Comparison of ENCODE assay signal across 2 mouse cellular contexts in the genomic region with DNA sequence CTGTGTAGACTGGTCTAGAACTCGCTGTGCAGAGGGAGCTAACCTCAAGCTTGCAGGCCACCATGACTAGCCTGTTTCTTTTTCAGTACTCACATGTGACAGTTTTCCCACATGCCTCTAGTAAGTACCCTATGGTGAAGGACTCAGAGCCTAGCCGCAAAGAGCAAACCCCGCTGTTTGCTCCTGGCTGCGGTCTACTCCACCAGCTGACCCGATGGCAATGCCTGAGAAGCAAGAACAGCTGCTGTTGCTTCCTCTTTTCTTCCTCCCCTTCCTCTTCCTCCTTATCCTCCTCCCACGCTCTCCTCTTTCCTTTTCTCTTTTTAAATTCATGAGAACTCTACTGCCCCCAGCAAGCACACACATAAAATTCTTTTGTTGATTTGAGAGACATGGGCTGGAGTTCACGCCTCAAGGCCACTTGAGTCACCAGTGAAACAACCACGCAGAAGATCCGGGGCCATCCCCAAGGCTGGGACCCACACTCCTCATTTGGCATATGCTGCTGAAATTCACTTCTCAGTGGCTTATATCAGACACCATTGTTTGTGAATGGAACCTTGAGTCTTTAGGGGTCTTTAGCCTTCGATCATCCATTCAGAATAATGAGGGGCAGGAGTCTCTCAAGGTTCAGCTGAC.
A peak's percentile ranks its signal among the peaks of the same experiment; 100 is the strongest.
TF ChIP-seq lines count a peak whose summit lies in the region.

No protein-coding gene starts in this region.

TF ChIP-seq in CH12.LX, 34 proteins besides CTCF, POLR2A, EP300 and RAD21:
- TF ChIP-seq NELFE (IDR thresholded peaks at IDR 0.05; ENCODE audit: low read depth, low read length) (no peak), MXI1 (IDR thresholded peaks at IDR 0.05; ENCODE audit: low read depth, low read length) (no peak), UBTF (IDR thresholded peaks at IDR 0.05; ENCODE audit: low read depth, low read length) (no peak), MAFK (IDR thresholded peaks at IDR 0.05; ENCODE audit: insufficient replicate concordance, low read length) (no peak), IRF4 (IDR thresholded peaks at IDR 0.05; ENCODE audit: low read depth, low read length) (peak; percentile 58), SIN3A (IDR thresholded peaks at IDR 0.05; ENCODE audit: low read length) (peak; percentile 61; the same call in 1 of the 2 replicates), BHLHE40 (IDR thresholded peaks at IDR 0.05; ENCODE audit: low read depth, low read length) (peak; percentile 77), TCF12 (IDR thresholded peaks at IDR 0.05; ENCODE audit: low read depth, low read length) (peak; percentile 84), TBP (conservative IDR thresholded peaks at IDR 0.05; ENCODE audit: low read depth, low read length) (0 out of 2 replicates have a peak, but pooled peaks have one; percentile 29), MAX (IDR thresholded peaks at IDR 0.05; ENCODE audit: low read length) (0 out of 2 replicates have a peak, but pooled peaks have one; percentile 39), MYC (IDR thresholded peaks at IDR 0.05; ENCODE audit: low read depth, low read length) (peak; percentile 76), MEF2A (IDR thresholded peaks at IDR 0.05; ENCODE audit: borderline replicate concordance, low read depth, low read length) (peak; percentile 38; the same call in 1 of the 2 replicates), USF2 (conservative IDR thresholded peaks at IDR 0.05; ENCODE audit: low read depth, low read length) (no peak), GABPA (IDR thresholded peaks at IDR 0.05; ENCODE audit: insufficient replicate concordance, low read depth, low read length) (no peak), ETS1 (conservative IDR thresholded peaks at IDR 0.05; ENCODE audit: low read depth, low read length) (peak; percentile 99)

TF ChIP-seq in myocyte, 11 proteins besides CTCF, POLR2A, EP300 and RAD21:
- TF ChIP-seq USF1 (IDR thresholded peaks at IDR 0.05; ENCODE audit: low read depth) (no peak), MYOD1 (IDR thresholded peaks at IDR 0.05; ENCODE audit: control insufficient read depth in 1 of 3, insufficient read length in 2 of 3, low read depth in 2 of 3) (peak in 2 of 3 experiments; percentile 88 to 90), MYOG (IDR thresholded peaks at IDR 0.05; ENCODE audit: control insufficient read depth in 1 of 3, insufficient read depth in 1 of 3, insufficient read length in 2 of 3, low read depth in 2 of 3) (peak in 2 of 3 experiments; percentile 36 to 81), SRF (IDR thresholded peaks at IDR 0.05; ENCODE audit: control insufficient read depth, insufficient read length, low read depth) (no peak)
